9 mouse cellular contexts compared by ENCODE assay signal in genomic region chr19:47000357-47000756, GRCm38 (mm10). TPM values are rescaled to one million over a fixed set of nuclear protein-coding genes. Genes with fewer than 3 reads are reported as not detected.
"Had no signal": no experiment of that assay in that cellular context is flagged by ENCODE, and none has a peak within 500 bp of the region (broad histone marks: within the 10 kb centered on the region; RNA-seq: fewer than 3 reads in every experiment).

No protein-coding gene starts in this region.

RNA-seq across cellular contexts. Expression of gene Ina, which starts 14.1 kb away (rescaled TPM):
- total RNA-seq: gastrocnemius, adult 18-20 months; gastrocnemius, adult 2 months; gastrocnemius, adult 8-10 months; gastrocnemius, postnatal 14 days; gastrocnemius, postnatal 25 days; gastrocnemius, postnatal 36 days; granulocyte monocyte progenitor cell, adult 5-6 weeks; heart, adult 18-20 months had no signal
- polyA plus RNA-seq: erythroblast, embryonic 14.5 days had no signal
